Comparison of ENCODE assay signal across 11 mouse cellular contexts in genomic region chr6:136979274-136980082, GRCm38 (mm10). TPM values are rescaled to one million over a fixed set of nuclear protein-coding genes. Genes with fewer than 3 reads are reported as not detected.
DNase-seq lines count a peak whose midpoint lies in the region; ATAC-seq lines count a peak whose summit lies in the region.
"Had no signal": no experiment of that assay in that cellular context is flagged by ENCODE, and none has a peak within 500 bp of the region (broad histone marks: within the 10 kb centered on the region; RNA-seq: fewer than 3 reads in every experiment).

No protein-coding gene starts in this region.

- H3K27ac ChIP-seq in lung, embryonic 15.5 days: peak overlapping the region; percentile 63
- H3K27ac ChIP-seq in embryonic facial prominence, embryonic 10.5 days (replicated peaks): peak overlapping the region; percentile 78; the same call in 1 of the 2 replicates
- H3K27ac ChIP-seq in liver, embryonic 16.5 days (ENCODE audit: low read length): peak overlapping the region; percentile 48
- no peak overlapping the region for H3K27ac ChIP-seq in hindbrain, embryonic 12.5 days
- H3K27ac ChIP-seq: hindbrain, embryonic 13.5 days had no signal

- H3K36me3 ChIP-seq in lung, embryonic 15.5 days: no peaks in the 10 kb centered on the region
- H3K36me3 ChIP-seq in embryonic facial prominence, embryonic 10.5 days (replicated peaks): no peaks in the 10 kb centered on the region
- H3K36me3 ChIP-seq in liver, embryonic 16.5 days (ENCODE audit: control insufficient read depth, insufficient read depth): no peaks in the 10 kb centered on the region
- no peaks in the 10 kb centered on the region for H3K36me3 ChIP-seq in hindbrain, embryonic 12.5 days
- H3K36me3 ChIP-seq: hindbrain, embryonic 13.5 days had no signal

- 74% methylated on average over 23 of the region's 23 CpGs for WGBS in lung, embryonic 15.5 days
- WGBS in embryonic facial prominence, embryonic 10.5 days: 87% methylated on average over 23 of the region's 23 CpGs
- WGBS in liver, embryonic 16.5 days (ENCODE audit: insufficient replicate concordance): 20% methylated on average over 23 of the region's 23 CpGs
- WGBS in hindbrain, embryonic 12.5 days: 87% methylated on average over 23 of the region's 23 CpGs

- H3K9me3 ChIP-seq in lung, embryonic 15.5 days: no peaks in the 10 kb centered on the region
- H3K9me3 ChIP-seq in embryonic facial prominence, embryonic 10.5 days: no peaks in the 10 kb centered on the region
- no peaks in the 10 kb centered on the region for H3K9me3 ChIP-seq in liver, embryonic 16.5 days (replicated peaks; ENCODE audit: control insufficient read depth, low read length)
- no peaks in the 10 kb centered on the region for H3K9me3 ChIP-seq in hindbrain, embryonic 12.5 days (replicated peaks)
- H3K9me3 ChIP-seq: hindbrain, embryonic 13.5 days had no signal

- H3K4me1 ChIP-seq in lung, embryonic 15.5 days: peaks cover 6% of the 10 kb centered on the region
- peaks cover 14% of the 10 kb centered on the region for H3K4me1 ChIP-seq in embryonic facial prominence, embryonic 10.5 days
- peaks cover 8% of the 10 kb centered on the region for H3K4me1 ChIP-seq in liver, embryonic 16.5 days (ENCODE audit: control insufficient read depth, low read depth, low read length)
- H3K4me1 ChIP-seq in hindbrain, embryonic 12.5 days: peaks cover 4% of the 10 kb centered on the region; the same call in 1 of the 2 replicates

- DNase-seq in lung, postnatal 14 days: no peak
- no peak for DNase-seq in embryonic facial prominence, embryonic 10.5 days (ENCODE audit: low spot score)
- peak; percentile 48 for DNase-seq in thymus, postnatal 25 days
- no peak for DNase-seq in adrenal gland, adult (ENCODE audit: inconsistent age in 2 of 2, low spot score in 1 of 2)
- DNase-seq: adrenal gland, postnatal 36 days had no signal

- no peak overlapping the region for H3K4me2 ChIP-seq in lung, embryonic 15.5 days
- H3K4me2 ChIP-seq in liver, embryonic 16.5 days (ENCODE audit: low read depth, low read length): peak overlapping the region; percentile 46
- H3K4me2 ChIP-seq in hindbrain, embryonic 12.5 days (replicated peaks): no peak overlapping the region
- H3K4me2 ChIP-seq: hindbrain, embryonic 13.5 days had no signal

- no peak for ATAC-seq in lung, embryonic 15.5 days (ENCODE audit: borderline replicate concordance, extremely low read depth, low FRiP score, low TSS enrichment)
- peak; percentile 62 for ATAC-seq in liver, embryonic 16.5 days (ENCODE audit: low read depth)
- no peak for ATAC-seq in hindbrain, embryonic 12.5 days (ENCODE audit: low FRiP score)
- ATAC-seq: forebrain, embryonic 14.5 days had no signal

- H3K9ac ChIP-seq in lung, embryonic 15.5 days: no peak overlapping the region
- H3K9ac ChIP-seq in liver, embryonic 16.5 days (ENCODE audit: low read depth, low read length): no peak overlapping the region
- no peak overlapping the region for H3K9ac ChIP-seq in hindbrain, embryonic 12.5 days
- H3K9ac ChIP-seq: hindbrain, embryonic 13.5 days had no signal

- H3K4me3 ChIP-seq in lung, embryonic 15.5 days: no peak overlapping the region
- no peak overlapping the region for H3K4me3 ChIP-seq in embryonic facial prominence, embryonic 10.5 days
- peak overlapping the region; percentile 13; the same call in 1 of the 2 replicates for H3K4me3 ChIP-seq in liver, embryonic 16.5 days (ENCODE audit: low read depth, low read length)
- H3K4me3 ChIP-seq in hindbrain, embryonic 12.5 days: no peak overlapping the region
- H3K4me3 ChIP-seq: hindbrain, embryonic 13.5 days had no signal

- no peaks in the 10 kb centered on the region for H3K27me3 ChIP-seq in lung, embryonic 15.5 days
- H3K27me3 ChIP-seq in embryonic facial prominence, embryonic 10.5 days (replicated peaks; ENCODE audit: low read depth, poor library complexity, severe bottlenecking): no peaks in the 10 kb centered on the region
- H3K27me3 ChIP-seq in liver, embryonic 16.5 days (ENCODE audit: control insufficient read depth, insufficient read depth, low read depth, low read length): no peaks in the 10 kb centered on the region
- H3K27me3 ChIP-seq in hindbrain, embryonic 12.5 days: no peaks in the 10 kb centered on the region
- H3K27me3 ChIP-seq: hindbrain, embryonic 13.5 days had no signal

RNA-seq across cellular contexts. Expression of gene Arhgdib, which starts 37.8 kb away (rescaled TPM):
- 69.8 and 82.9 TPM in 2 replicates for polyA plus RNA-seq in lung, embryonic 15.5 days (2015; fragmentation: Nextera tagmentation; extraction: Ambion mirVana)
- polyA plus RNA-seq in embryonic facial prominence, embryonic 10.5 days (2016; fragmentation: Nextera tagmentation; extraction: Ambion mirVana): 32.1 and 39.3 TPM in 2 replicates
- 153 and 164 TPM in 2 replicates for polyA plus RNA-seq in liver, embryonic 16.5 days (2015; fragmentation: Nextera tagmentation; extraction: Ambion mirVana)
- polyA plus RNA-seq in hindbrain, embryonic 12.5 days (2016; fragmentation: Nextera tagmentation; extraction: Ambion mirVana): 27.7 and 29.0 TPM in 2 replicates

RNA-seq across cellular contexts. Expression of gene Pde6h, which starts 55.8 kb away (rescaled TPM):
- 0.47 TPM in 1 of 2 replicates, not detected in the other for polyA plus RNA-seq in lung, embryonic 15.5 days (2015; fragmentation: Nextera tagmentation; extraction: Ambion mirVana)
- polyA plus RNA-seq in embryonic facial prominence, embryonic 10.5 days (2016; fragmentation: Nextera tagmentation; extraction: Ambion mirVana): not detected in 2 replicates
- not detected in 2 replicates for polyA plus RNA-seq in liver, embryonic 16.5 days (2015; fragmentation: Nextera tagmentation; extraction: Ambion mirVana)
- polyA plus RNA-seq in hindbrain, embryonic 12.5 days (2016; fragmentation: Nextera tagmentation; extraction: Ambion mirVana): not detected in 2 replicates
- polyA plus RNA-seq: forebrain, embryonic 14.5 days; hindbrain, embryonic 13.5 days; limb, embryonic 11.5 days had no signal

RNA-seq across cellular contexts. Expression of gene Erp27, which starts 57.5 kb away (rescaled TPM):
- polyA plus RNA-seq in lung, embryonic 15.5 days (2015; fragmentation: Nextera tagmentation; extraction: Ambion mirVana): 0.40 and 0.62 TPM in 2 replicates
- polyA plus RNA-seq in embryonic facial prominence, embryonic 10.5 days (2016; fragmentation: Nextera tagmentation; extraction: Ambion mirVana): 0.29 TPM in 1 of 2 replicates, not detected in the other
- 0.44 and 0.71 TPM in 2 replicates for polyA plus RNA-seq in liver, embryonic 16.5 days (2015; fragmentation: Nextera tagmentation; extraction: Ambion mirVana)
- polyA plus RNA-seq in hindbrain, embryonic 12.5 days (2016; fragmentation: Nextera tagmentation; extraction: Ambion mirVana): not detected in 2 replicates
- polyA plus RNA-seq: hindbrain, embryonic 13.5 days had no signal
